Mouse (Mus musculus) hindbrain, embryonic 10.5 days (tissue): ENCODE results near the gene Mcmbp. TPM values are rescaled to one million over a fixed set of nuclear protein-coding genes. Genes with fewer than 3 reads are reported as not detected.
"Not testable (repeated sequence)": the region's sequence is repeated elsewhere in the genome, so short reads cannot be mapped to it uniquely, and the experiment has no call there.

Source experiments
- DNase-seq: peaks from one replicate; pipeline ENCODE4 v3.0.0-alpha.2; 2017; ENCODE audit warnings: low spot score
- H3K27ac ChIP-seq: fragments of 300-500 bp; sonication (generic); 2 replicates; pipeline ENCODE4 v1.5.1; 2016; ENCODE audit warnings: mild to moderate bottlenecking, moderate library complexity
- H3K27me3 ChIP-seq: fragments of 300-500 bp; sonication (generic); 2 replicates; pipeline ENCODE4 v1.6.1; 2016; ENCODE audit warnings: mild to moderate bottlenecking; ENCODE audit not compliant: poor library complexity, insufficient read depth, severe bottlenecking
- H3K36me3 ChIP-seq: fragments of 300-500 bp; sonication (generic); 2 replicates; pipeline ENCODE4 v1.6.1; 2016; ENCODE audit warnings: mild to moderate bottlenecking, moderate library complexity
- H3K4me1 ChIP-seq: fragments of 300-500 bp; sonication (generic); replicated peaks from 2 replicates; pipeline ENCODE4 v1.6.1; 2016; ENCODE audit warnings: mild to moderate bottlenecking
- H3K4me3 ChIP-seq: fragments of 300-500 bp; sonication (generic); 2 replicates; pipeline ENCODE4 v1.5.1; 2016; ENCODE audit warnings: mild to moderate bottlenecking, moderate library complexity
- H3K9me3 ChIP-seq: fragments of 300-500 bp; sonication (generic); 2 replicates; pipeline ENCODE4 v1.6.1; 2016; ENCODE audit warnings: mild to moderate bottlenecking, moderate library complexity
- WGBS: fragments of 180-500 bp; shearing (Covaris S2); methylation state at CpG from one replicate; pipeline ENCODE4 v1.1.7; 2016; 5-methylcytosine and 5-hydroxymethylcytosine counted together
- polyA plus RNA-seq: library from polyadenylated mRNA; unstranded; fragments of >200 nt; fragmentation: Nextera tagmentation; extraction: Ambion mirVana; gene quantifications from 2 replicates; pipeline ENCODE4 v1.2.1, GENCODE M21; 2016

The Mcmbp gene
- polyA plus RNA-seq, 1 experiment from 2014 or later, result 68.0 TPM

GRCm38 (mm10) chr7:128743898-128744297 is 3.6 kb upstream of the Mcmbp start:
- peak overlapping the region; percentile 98 for H3K4me3 ChIP-seq
- DNase-seq, result no peak
- 65% methylated on average over 2 of the region's 2 CpGs for WGBS
- H3K27me3 ChIP-seq, result peaks cover 21% of the 10 kb centered on the region
- H3K4me1 ChIP-seq, result peaks cover 42% of the 10 kb centered on the region
- H3K27ac ChIP-seq, result no peak overlapping the region
- peaks cover 8% of the 10 kb centered on the region; the same call in 1 of the 2 replicates for H3K36me3 ChIP-seq
- H3K9me3 ChIP-seq, result no peaks in the 10 kb centered on the region

DNA sequence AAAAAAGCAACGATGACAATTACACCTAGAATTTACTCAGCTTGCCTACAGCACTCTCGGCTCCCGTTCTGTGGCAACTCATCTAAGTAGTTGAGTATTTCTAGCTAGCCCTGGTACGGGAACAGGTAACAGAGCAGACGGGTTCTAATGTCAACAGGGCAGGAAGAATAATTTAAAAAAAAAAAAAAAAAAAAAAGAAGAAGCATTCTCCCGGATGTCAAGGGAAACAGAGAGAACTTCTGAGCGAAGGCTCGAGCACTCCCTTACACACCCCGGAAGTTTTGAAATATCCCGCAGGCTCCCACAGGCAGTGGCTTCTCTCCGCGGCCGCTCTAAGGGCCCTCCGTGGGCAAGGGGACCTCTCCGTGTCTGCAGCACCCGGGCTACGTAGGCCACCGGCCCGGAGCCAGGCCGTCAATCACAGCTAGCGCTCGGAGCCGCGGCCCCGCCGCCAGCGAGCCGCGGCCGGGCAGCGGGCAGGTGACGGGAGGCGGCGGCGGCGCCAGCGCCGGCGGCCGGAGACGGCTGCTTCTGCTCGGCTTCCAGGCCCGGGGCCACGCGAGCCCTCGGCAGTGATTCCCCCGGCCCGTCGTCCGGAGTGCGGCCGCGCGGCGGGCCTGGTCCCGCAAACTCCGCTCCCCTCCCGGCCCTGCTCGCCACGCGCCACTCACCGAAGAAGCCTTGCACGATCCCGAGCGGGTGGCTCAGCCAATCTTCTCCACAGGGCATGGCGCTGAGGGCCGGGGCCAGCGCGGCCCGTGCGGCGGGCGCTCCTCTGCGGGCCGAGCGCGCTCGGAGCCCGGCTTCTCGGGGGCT is 625 bp downstream of the Mcmbp start:
- Histone ChIP-seq H3K27me3 (peaks cover 21% of the 10 kb centered on the region), H3K27ac (peak overlapping the region; percentile 98), H3K9me3 (peaks cover 2% of the 10 kb centered on the region; the same call in 1 of the 2 replicates), H3K4me3 (peak overlapping the region; percentile 98), H3K4me1 (peaks cover 24% of the 10 kb centered on the region), H3K36me3 (peaks cover 34% of the 10 kb centered on the region)
- under 1% methylated on average over 80 of the region's 80 CpGs for WGBS
- DNase-seq, result no peak

DNA sequence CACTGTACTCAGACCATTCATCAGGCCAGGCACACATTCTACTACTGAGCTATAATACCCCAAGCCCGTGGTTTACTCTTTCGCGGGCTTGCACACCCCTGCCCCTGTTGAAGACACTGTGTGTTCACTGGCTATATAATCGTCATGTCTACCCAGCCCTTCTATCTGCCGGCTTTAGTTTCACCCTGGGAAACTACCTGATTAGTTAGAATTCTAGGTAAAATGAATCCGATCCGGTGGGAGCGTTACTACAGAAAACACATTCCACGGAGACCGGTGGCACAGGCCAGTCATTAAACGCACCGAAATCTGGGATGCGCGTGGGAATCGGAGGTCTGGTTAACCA is 1.2 kb downstream of the Mcmbp start:
- H3K36me3 ChIP-seq, result peaks cover 36% of the 10 kb centered on the region
- peaks cover 20% of the 10 kb centered on the region for H3K4me1 ChIP-seq
- H3K4me3 ChIP-seq, result peak overlapping the region; percentile 98
- H3K27me3 ChIP-seq, result peaks cover 21% of the 10 kb centered on the region
- 4% methylated on average over 15 of the region's 15 CpGs for WGBS
- H3K27ac ChIP-seq, result peak overlapping the region; percentile 98; the same call in 1 of the 2 replicates
- H3K9me3 ChIP-seq, result peaks cover 2% of the 10 kb centered on the region; the same call in 1 of the 2 replicates
- peak; percentile 14 for DNase-seq

DNA sequence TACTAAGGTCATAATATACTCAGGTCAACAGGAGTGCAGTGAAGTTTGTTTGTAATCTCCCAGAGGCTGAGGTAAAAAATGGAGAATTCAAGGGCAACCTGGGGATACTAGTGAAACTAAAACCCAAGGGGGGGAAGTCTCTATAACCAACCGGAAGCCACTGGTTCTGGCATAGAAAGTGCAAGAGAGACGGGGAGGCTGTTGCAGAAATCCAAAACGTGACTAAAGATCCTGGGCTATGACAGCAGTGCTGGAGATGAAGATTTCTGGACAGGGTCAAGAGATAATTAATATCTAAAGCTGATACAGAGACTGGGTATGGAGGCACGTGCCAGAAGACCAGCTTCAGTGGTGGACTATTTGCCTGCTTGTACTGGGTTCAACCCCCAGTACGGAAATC is 2.3 kb downstream of the Mcmbp start:
- peaks cover 36% of the 10 kb centered on the region for H3K36me3 ChIP-seq
- no peak overlapping the region for H3K27ac ChIP-seq
- WGBS, result 86% methylated on average over 5 of the region's 5 CpGs
- peaks cover 19% of the 10 kb centered on the region for H3K4me1 ChIP-seq
- peaks cover 2% of the 10 kb centered on the region; the same call in 1 of the 2 replicates for H3K9me3 ChIP-seq
- H3K4me3 ChIP-seq, result peak overlapping the region; percentile 98
- H3K27me3 ChIP-seq, result peaks cover 14% of the 10 kb centered on the region
- no peak for DNase-seq

DNA sequence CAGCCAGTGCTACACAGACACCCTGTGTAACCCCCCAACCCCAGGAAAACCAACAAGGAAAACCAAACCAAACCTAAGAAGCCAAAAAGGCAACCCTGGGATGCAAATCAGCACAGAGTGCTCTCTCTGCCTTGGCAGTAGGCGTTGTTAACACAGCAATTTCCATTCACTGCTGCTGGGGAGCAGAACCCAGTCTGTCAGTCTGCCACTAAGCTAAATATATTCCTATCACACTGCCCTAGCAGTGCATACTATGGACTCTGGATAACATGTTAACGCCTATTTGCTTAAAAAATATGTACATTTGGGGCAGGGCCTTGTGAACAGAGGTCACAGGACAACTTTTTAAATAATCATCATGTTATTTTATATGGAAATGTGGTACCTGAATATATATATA is 8.7 kb downstream of the Mcmbp start:
- H3K27ac ChIP-seq, result no peak overlapping the region
- no peaks in the 10 kb centered on the region for H3K27me3 ChIP-seq
- peaks cover 27% of the 10 kb centered on the region for H3K36me3 ChIP-seq
- peaks cover 2% of the 10 kb centered on the region; the same call in 1 of the 2 replicates for H3K9me3 ChIP-seq
- no peak for DNase-seq
- 82% methylated on average over 2 of the region's 2 CpGs for whole genome bisulfite sequencing
- peaks cover 16% of the 10 kb centered on the region for H3K4me1 ChIP-seq
- no peak overlapping the region for H3K4me3 ChIP-seq

GRCm38 (mm10) chr7:128728738-128729137 is 11.6 kb downstream of the Mcmbp start:
- Histone ChIP-seq H3K4me3 (no peak overlapping the region), H3K36me3 (peaks cover 17% of the 10 kb centered on the region), H3K27me3 (no peaks in the 10 kb centered on the region), H3K9me3 (no peaks in the 10 kb centered on the region), H3K4me1 (peaks cover 20% of the 10 kb centered on the region), H3K27ac (no peak overlapping the region)
- 93% methylated on average over 10 of the region's 10 CpGs for WGBS
- no peak for DNase-seq

- WGBS, result 39% methylated on average over 5 of the region's 5 CpGs
- Histone ChIP-seq H3K4me3 (no peak overlapping the region), H3K36me3 (peaks cover 26% of the 10 kb centered on the region), H3K27ac (no peak overlapping the region), H3K27me3 (no peaks in the 10 kb centered on the region), H3K9me3 (no peaks in the 10 kb centered on the region), H3K4me1 (peaks cover 20% of the 10 kb centered on the region)
- DNase-seq, result no peak
Measured at GRCm38 (mm10) chr7:128727701-128728100, 12.6 kb downstream of the Mcmbp start.

- Histone ChIP-seq H3K27me3 (no peaks in the 10 kb centered on the region), H3K4me3 (no peak overlapping the region), H3K27ac (no peak overlapping the region), H3K36me3 (peaks cover 33% of the 10 kb centered on the region), H3K9me3 (no peaks in the 10 kb centered on the region), H3K4me1 (peaks cover 20% of the 10 kb centered on the region)
- DNase-seq, result no peak
- WGBS, result 41% methylated on average over 10 of the region's 10 CpGs
Measured at GRCm38 (mm10) chr7:128726999-128727398, 13.3 kb downstream of the Mcmbp start.

DNA sequence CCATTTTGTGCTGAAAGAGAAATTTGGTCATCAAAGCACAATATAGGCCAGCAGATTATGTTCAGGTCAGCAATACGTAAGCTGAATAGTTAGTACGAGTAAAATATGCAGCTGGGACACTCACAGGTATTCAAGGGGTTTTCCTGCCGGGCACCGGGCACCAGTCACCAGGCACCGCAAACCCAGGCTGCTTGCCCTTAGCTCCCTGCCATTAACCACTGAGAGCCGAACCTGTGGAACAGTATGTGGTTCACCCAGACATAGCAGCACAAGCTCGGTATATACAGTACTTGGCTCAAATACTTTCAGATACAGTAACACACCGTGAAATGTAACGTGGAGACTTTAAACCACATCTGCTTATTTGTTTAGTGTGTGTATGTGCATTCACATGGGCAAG is 15.1 kb downstream of the Mcmbp start:
- Histone ChIP-seq H3K9me3 (no peaks in the 10 kb centered on the region), H3K4me1 (peaks cover 18% of the 10 kb centered on the region), H3K36me3 (peaks cover 51% of the 10 kb centered on the region), H3K27ac (no peak overlapping the region), H3K27me3 (no peaks in the 10 kb centered on the region), H3K4me3 (no peak overlapping the region)
- WGBS, result 89% methylated on average over 9 of the region's 9 CpGs
- no peak for DNase-seq

- Histone ChIP-seq H3K36me3 (peaks cover 55% of the 10 kb centered on the region), H3K9me3 (no peaks in the 10 kb centered on the region), H3K27me3 (no peaks in the 10 kb centered on the region), H3K27ac (no peak overlapping the region), H3K4me3 (no peak overlapping the region), H3K4me1 (peaks cover 18% of the 10 kb centered on the region)
- WGBS, result 63% methylated on average over 4 of the region's 4 CpGs
- DNase-seq, result peak; percentile 40
Measured at GRCm38 (mm10) chr7:128724761-128725160, 15.5 kb downstream of the Mcmbp start.

GRCm38 (mm10) chr7:128717991-128718390 is 22.3 kb downstream of the Mcmbp start:
- H3K4me3 ChIP-seq, result no peak overlapping the region
- no peak overlapping the region for H3K27ac ChIP-seq
- H3K27me3 ChIP-seq, result no peaks in the 10 kb centered on the region
- H3K9me3 ChIP-seq, result no peaks in the 10 kb centered on the region
- no peaks in the 10 kb centered on the region for H3K4me1 ChIP-seq
- no peak for DNase-seq
- WGBS, result 82% methylated on average over 4 of the region's 4 CpGs
- H3K36me3 ChIP-seq, result peaks cover 100% of the 10 kb centered on the region

GRCm38 (mm10) chr7:128705735-128706134 is 34.6 kb downstream of the Mcmbp start:
- H3K36me3 ChIP-seq, result peaks cover 100% of the 10 kb centered on the region
- H3K4me3 ChIP-seq, result no peak overlapping the region
- 26% methylated on average over 4 of the region's 4 CpGs for WGBS
- no peaks in the 10 kb centered on the region for H3K4me1 ChIP-seq
- H3K27ac ChIP-seq, result no peak overlapping the region
- H3K9me3 ChIP-seq, result no peaks in the 10 kb centered on the region
- peak; percentile 72 for DNase-seq
- no peaks in the 10 kb centered on the region for H3K27me3 ChIP-seq

GRCm38 (mm10) chr7:128699959-128700358 is 40.3 kb downstream of the Mcmbp start:
- WGBS, result 90% methylated on average over 6 of the region's 6 CpGs
- not testable (repeated sequence) for H3K27me3 ChIP-seq, H3K9me3 ChIP-seq, H3K4me1 ChIP-seq, H3K4me3 ChIP-seq, DNase-seq, H3K27ac ChIP-seq
- peaks cover 91% of the 10 kb centered on the region for H3K36me3 ChIP-seq
